Mouse (Mus musculus) right cerebral cortex, postnatal 14 days (tissue): ENCODE measurements around the gene Ier5l.
A peak's percentile ranks its signal among the peaks of the same experiment; 100 is the strongest.

ENCODE experiments used
- DNase-seq: peaks from one replicate; pipeline ENCODE4 v3.0.0; 2022

Ier5l gene

DNA sequence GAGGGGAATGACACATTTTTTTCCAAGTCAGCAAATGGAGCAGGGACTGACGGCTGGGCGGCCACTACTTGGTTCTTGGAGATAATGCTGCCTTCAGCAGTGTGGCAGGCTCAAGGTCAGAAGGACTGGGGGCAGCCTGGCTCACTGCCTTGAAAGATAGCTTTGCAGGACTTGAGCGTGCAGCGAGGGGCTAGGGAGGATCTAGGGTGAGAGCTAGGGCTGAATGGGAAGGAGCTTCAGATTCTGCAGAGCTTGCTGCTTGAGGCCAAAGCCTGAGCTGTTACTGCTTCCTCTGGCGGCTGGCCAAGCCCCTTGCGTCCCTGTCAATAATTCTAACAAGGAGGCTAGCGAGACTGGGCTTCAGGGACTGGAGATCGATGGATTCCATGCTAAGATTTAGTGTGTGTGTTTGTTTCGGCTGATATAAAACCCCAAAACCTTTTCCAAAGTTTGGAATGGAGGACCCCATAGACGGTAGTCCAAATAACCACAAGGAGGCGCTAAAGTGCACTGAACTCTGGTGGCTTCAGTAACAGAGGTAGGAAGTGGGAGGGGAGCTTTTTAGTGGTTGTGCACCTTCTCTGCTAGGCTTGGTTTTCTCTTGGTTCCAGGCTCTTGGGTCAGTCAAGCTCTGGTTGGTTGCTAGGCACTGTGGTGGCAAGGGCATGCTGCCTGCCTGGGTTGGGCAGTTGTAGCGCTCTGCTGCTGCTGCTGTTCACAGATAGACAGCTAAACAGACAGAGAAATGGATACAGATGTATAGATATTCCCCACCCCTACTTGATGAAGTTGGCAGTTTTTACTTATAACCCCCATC, 33.1 kb downstream of the Ier5l start:
- DNase-seq, result peak; percentile 74

GRCm38 (mm10) chr2:30440211-30440700, 33.8 kb downstream of the Ier5l start:
- no peak for DNase-seq

- no peak for DNase-seq
Observed at GRCm38 (mm10) chr2:30439631-30440030, 34.4 kb downstream of the Ier5l start.

DNA sequence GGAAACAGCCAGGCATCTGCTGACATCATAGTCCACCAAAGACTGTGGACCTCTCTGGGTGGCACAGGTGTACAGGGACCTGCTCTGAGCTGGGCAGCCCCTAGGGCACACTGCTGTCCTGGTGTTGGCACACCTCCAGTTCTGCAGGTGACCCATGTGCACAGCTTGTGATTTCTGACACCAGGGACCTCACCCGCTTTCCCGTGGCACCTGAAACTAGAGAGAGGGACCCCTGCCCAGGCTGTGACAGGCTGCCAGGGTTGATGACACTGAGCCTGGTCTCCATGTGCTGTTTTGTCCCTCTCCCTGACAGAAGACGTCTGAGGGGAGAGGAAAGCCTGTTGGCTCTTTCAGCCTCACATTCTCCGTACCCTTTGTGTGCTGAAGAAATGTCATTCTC, 36.2 kb downstream of the Ier5l start:
- DNase-seq, result no peak

DNA sequence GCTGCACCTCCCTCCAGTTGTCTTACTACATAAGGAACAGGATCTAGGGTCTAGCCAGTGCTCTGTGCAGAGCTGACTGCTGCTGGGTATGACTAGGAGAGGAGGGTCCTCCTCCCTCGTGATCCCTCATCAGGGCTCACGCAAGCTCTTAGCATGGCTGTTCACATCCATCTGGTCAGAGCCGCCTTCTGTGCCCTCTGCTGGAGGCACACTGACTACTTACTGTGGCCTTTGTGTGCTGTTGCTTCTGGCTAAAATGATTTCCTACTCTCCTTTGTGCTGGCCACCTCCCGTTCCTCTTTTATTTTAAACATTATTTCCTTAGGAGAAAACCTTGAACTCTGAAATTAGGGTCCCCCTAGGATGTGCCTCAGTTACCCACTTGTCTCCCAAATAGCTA, 37.2 kb downstream of the Ier5l start:
- no peak for DNase-seq

DNA sequence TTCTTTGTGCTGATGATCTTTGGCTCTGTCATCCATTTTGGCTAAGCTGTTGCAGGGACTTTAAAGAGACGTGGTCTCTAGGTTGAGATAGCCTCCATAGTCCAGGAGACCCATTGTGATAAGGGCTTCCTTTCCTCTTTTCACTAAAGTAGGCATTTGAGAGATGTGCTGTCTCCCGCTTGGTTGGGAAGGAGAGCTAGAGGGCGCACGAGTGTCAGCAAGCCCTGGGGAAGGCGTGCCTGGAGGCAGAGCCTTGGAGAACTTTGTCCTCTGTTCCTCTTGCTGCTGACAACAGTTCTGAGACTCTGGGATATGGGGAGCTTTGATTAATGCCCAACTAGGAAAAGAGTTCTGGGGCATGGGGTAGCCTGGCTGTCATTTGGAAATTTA, 37.9 kb downstream of the Ier5l start:
- DNase-seq, result no peak

DNA sequence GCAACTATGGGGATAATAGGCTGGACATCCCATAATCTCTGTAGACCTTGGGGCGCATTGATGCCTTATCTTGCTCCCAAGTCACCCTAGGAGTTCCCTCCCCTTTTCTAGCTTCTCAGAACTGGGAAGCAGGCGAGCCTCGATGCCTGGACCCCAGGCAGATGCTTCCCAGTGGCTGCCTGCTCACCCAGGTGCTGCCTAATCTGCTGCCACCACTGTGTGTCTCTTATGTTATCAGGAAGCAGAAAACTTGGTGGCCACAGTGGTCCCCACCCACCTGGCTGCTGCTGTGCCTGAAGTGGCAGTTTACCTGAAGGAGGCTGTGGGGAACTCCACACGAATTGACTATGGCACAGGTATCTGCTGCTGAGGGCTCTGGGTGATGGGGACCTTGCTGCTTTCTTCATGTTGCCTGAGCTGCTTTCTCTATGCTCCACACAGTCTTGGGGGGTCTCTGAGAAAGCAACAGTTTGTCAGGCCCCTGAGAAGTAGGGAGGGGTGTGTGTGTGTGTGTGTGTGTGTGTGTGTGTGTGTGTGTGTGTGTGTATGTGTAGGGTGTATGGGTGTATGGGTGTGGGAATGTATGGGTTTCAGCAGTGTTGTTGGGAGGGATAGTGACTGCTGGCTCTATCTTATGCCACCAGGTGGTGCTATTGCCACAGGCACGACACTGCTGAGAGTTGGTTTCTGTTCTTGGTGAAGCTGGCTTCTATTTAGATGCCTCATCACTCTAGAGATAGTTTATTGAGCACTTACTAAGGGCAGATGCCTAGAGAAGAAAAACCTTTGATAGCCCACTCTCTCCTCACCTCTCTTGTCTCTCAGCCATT, 38.5 kb downstream of the Ier5l start:
- DNase-seq, result peak; percentile 60

DNA sequence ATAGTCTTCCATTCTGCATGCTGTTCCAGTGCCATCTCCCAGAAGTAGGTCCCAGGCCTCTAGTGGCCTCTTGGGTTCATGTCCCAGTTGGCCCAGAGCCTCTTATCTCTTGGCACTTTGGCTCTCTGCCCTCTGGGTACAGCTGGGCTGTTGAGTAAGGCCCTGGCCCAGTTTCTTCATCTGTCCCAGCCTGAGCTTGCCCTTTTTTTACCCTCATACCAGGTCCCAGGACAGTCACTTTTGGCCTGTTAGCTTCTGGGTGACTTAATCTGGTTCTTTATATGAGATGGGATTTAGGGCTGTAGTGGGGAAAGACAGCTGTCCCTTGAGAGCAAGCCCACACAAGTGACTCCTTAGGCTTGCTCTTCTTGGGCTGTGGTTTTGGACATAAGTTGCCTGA, 44.9 kb downstream of the Ier5l start:
- no peak for DNase-seq
